Mouse (Mus musculus): ENCODE data around the gene Agmat.
"Not testable (repeated sequence)": the region's sequence is repeated elsewhere in the genome, so short reads cannot be mapped to it uniquely, and the experiment has no call there.

Gene Agmat

GRCm38 (mm10) chr4:141736856-141737255, 9.6 kb upstream of the Agmat start:
- no peak for DNase-seq (ENCODE audit: low spot score)

- no peak for DNase-seq (ENCODE audit: low spot score)
These were observed 8.5 kb upstream of the Agmat start for GRCm38 (mm10) chr4:141738015-141738414.

- no peak for DNase-seq (ENCODE audit: low spot score)
These were observed 4.6 kb upstream of the Agmat start for GRCm38 (mm10) chr4:141741856-141742255.

- no peak for DNase-seq (ENCODE audit: low spot score)
These were observed 4.1 kb upstream of the Agmat start for GRCm38 (mm10) chr4:141742381-141742780.

DNA sequence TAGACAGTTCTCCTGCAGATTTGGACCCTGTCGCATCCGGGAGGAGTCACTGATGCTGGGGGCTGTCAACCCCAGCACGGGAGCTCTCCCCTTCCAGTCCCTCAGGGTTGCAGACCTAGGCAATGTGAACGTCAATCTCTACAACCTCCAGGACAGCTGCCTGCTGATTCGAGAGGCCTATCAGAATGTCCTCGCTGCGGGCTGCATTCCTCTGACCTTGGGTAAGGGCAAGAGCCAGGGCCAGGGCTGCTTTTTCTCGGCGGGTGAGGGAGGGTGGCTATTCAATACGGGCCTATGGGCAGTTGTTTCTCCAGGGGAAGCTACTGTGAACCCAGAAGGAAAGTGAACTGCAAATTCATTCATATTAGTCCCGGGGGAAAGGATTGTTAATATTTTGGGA, 3.1 kb downstream of the Agmat start:
- DNase-seq (ENCODE audit: low spot score): no peak

DNA sequence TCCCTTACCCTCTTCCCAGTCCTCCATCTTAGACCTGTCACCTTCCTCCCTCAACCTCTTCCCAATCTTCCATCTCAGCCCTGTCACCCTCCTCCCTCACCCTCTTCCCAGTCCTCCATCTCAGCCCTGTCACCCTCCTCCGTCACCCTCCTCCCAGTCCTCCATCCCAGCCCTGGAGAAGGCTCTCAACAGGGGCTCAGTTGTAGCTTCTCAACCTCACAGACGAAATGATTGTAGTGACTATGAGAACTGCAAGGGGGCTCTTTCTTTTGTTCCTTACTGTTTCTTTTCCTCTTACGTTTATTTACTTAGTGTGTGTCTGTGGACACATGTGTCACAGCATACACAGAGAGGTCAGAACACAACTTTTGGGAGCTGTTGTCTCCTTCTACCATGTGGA, 4.4 kb downstream of the Agmat start:
- DNase-seq (ENCODE audit: low spot score): no peak

DNA sequence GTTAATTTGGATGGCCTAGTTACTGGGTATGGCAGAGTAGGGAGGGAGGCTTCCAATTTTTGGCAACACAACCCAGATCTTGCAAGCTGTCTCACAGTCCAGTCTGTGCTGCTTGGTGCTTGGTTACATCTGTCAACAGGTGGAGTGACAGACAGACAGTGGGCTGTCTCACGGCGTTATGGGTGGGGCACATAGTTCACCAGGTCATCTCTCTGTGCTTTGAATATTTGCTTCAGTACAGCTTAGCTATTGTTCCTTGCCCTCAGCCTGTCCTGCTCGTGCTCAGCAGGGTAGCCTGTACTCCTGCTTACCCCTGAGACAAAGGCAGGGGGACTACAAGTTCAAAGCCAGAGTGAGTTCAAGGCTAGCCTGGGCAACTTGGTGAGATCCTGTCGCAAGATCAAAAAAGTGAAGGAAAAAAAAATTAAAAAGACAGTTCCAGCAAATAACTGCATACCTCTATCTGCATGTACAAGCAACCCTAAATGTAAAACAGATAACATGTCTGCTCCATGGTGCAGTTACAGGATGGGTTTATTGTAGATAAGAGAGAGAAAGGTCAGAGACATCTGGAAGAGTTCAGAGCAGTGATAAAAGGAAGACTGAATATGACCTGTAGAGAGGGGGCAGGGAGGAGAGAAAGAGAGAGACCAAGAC, 5.1 kb downstream of the Agmat start:
- DNase-seq (ENCODE audit: low spot score): no peak

- DNase-seq (ENCODE audit: low spot score): peak; percentile 60
These were observed 5.6 kb downstream of the Agmat start for GRCm38 (mm10) chr4:141752076-141752421.

DNA sequence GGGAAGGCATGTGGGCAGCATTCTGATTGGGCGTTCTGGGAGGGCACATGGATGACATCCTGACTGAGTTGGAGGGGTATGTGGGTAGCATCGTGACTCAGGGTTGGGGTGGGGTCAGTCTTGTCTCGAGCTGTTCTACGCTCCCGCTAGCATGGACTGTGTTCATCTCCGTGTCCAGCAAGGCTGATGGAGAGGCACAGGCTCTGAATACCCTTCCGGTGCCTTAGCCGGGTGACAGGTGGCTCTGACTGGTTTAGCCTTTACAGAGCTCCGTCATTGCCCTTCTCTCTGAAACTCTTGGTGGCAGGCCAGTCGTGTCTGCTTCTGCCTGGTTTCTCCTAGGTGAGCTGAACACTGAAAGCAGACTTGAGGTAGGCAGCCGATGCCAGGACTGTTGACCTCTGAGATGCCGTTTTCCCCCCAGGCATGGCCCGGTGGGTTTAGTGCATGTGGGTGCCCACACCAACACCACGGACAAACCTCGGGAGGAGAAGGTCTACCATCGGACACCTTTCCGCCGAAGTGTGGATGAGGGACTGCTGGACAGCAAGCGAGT, 9.0 kb downstream of the Agmat start:
- no peak for DNase-seq (ENCODE audit: low spot score)

DNA sequence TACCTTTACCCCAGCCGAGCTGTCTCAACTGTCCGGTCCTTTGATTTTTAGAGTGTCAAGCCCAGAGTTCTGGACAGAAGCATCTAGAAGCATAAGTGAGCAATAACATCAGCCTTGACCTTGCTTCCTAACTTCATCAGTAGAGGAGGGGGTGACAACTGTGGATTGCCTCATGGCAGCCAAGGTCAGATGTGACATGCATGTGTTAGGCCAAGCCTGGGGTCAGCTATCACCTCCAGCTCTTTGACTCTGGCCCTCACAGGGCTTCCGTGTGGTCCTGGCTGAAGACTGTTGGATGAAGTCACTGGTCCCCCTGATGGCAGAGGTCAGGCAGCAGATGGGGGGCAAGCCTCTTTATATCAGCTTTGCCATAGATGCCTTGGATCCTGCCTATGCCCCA, 10.7 kb downstream of the Agmat start:
- no peak for DNase-seq (ENCODE audit: low spot score)

DNA sequence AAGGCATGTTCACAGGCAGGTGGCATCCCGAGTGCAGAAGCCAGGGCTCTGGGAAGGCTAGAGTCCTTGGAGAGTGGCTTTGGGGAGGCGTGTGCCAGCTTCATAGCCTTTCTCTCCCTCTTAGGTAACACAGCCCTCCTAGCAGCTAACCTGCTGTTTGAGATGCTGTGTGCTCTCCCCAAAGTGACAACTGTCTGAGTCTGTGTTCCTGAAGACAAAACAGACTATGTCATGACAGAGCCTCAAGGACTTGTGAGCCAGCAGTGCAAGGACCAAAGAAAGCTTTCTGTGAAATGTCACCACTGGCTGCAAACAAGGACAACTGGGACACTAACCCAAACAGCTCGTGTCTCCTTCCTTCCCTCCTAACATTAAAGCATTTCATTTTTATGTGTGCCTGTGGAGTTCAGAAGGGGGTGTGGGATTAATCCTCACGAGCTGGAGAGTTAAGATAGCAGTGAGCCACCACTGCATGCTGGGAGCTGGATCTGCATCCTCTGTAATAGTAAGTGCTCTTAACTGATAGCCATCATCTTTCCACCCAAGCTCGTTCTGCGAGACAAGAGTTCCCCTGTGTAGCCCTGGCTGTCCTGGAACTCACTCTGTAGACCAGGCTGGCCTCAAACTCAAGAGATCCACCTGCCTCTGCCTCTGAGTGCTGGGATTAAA, 12.5 kb downstream of the Agmat start:
- DNase-seq (ENCODE audit: low spot score): no peak

GRCm38 (mm10) chr4:141760942-141761341, 14.5 kb downstream of the Agmat start:
- no peak for DNase-seq (ENCODE audit: low spot score)

DNA sequence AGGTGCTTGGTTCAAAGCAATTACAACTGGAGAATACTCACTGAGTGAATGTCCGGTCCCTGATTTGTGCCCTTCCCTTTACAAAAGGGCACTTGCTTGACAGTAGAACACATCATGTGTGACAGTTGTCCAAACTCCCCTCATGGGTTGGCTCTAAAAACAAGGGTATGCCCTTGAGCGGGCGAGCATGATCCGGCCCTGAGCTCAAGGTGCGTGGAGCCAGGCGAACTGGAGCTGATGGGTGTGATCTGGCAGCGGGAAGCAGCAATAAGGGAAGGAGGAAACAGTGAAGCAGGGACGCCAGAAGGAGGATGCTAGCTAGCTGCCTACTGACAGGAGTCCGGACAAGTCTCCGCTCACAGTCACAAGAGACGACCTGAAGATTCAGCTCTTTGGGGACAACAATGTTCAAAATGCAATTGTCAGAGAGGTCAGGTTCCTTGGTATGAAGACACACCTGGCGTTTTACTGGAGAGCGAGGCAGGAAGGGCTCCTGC, 15.7 kb downstream of the Agmat start:
- no peak for DNase-seq (ENCODE audit: low spot score)

DNA sequence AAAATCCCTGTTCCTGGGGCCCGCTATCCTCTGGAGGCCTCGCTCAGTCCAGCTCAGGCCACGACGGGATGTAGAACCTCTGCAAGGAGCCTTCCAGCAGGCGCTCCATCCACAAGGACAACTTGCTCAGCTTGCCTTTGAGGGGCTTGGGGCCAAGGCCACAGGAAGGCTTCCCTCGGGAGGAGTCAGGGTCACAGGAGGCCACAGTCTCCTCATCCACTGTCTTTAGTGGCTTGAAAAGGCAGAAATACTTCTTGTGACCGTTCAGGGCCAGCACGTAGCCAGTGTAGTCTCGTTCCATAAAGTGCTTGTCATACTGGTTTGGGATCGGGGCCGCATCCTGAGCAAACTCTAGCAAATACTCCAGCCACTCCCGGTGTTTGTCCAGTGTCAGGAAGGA, 17.0 kb downstream of the Agmat start:
- no peak for DNase-seq (ENCODE audit: low spot score)

DNA sequence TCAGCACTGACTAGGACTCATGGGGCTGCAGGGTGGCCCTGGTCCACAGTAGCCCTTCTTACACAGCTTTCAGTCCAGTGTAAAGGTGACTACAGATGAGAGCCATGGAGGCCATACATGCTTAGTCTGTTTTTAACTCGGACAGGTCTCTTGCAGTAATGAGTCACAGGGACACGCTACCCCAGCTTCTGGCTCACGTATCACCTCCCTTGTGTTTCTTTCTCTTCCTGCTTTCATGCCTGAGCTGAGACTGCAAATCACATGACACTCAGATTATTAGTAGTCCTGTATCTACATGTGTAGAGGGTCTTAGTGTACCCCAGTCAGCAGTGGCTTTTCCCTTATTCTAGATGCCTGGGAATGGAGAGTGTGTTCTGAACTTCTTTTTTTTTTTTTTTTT, 18.5 kb downstream of the Agmat start:
- no peak for DNase-seq (ENCODE audit: low spot score)

GRCm38 (mm10) chr4:141766316-141766667, 19.8 kb downstream of the Agmat start:
- DNase-seq (ENCODE audit: low spot score): no peak

- no peak for DNase-seq (ENCODE audit: low spot score)
These were observed 20.3 kb downstream of the Agmat start for GRCm38 (mm10) chr4:141766668-141767352.

- no peak for DNase-seq (ENCODE audit: low spot score)
These were observed 21.0 kb downstream of the Agmat start for GRCm38 (mm10) chr4:141767353-141768036.

DNA sequence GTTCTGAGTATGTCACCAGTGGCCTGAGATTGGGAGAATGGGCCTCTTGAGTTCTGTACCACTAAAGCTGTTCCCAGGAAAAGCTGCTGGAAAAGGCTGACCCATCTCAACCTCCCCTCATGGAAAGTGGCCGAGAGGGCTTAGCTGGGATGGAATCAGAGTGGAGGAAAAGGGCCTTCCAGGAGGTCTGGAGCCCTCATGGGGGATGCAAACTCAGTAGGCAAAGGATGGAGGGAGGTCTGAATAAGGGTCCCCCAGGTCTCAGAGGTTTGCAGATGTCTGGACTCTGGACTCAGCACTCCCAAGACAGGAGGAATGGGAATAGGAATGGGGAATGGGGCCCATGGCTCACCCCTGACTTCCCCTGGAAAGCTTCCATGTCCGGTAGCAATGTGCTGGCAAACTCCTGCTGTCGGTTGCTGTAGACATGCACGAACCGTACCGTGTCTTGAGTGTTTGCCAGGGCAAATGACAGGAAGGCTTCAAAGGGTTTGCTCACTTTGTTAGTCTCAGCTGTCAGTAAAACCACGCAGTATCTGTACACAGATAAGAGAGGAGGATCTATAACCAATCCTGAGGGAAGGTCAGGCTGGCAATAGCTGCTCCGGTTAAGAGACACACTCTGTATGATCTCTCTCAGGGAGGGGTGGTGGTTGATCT, 23.2 kb downstream of the Agmat start:
- DNase-seq (ENCODE audit: low spot score): no peak

- DNase-seq (ENCODE audit: low spot score): no peak
These were observed 25.4 kb downstream of the Agmat start for GRCm38 (mm10) chr4:141771823-141772222.

DNA sequence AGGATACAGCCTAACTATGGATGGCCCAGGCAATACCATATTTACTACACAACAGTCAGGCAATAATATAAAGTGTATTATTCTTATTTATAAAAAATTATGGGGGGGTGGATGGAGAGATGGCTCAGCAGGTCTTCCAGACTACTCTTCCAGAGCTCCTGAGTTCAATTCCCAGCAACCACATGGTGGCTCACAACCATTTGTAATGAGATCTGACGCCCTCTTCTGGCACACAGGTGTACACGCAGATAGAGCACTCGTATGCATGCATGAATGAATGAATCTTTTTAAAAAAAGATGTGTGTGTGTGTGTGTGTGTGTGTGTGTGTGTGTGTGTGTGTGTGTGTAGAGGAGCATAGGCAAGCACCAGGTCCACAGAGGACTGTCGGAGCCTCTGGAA, 26.5 kb downstream of the Agmat start:
- not testable (repeated sequence) for DNase-seq (ENCODE audit: low spot score)

GRCm38 (mm10) chr4:141779828-141780227, 33.4 kb downstream of the Agmat start:
- no peak for DNase-seq (ENCODE audit: low spot score)

Measured in embryo, embryonic 10 days (tissue).